Mouse (Mus musculus) liver, embryonic 14.5 days (tissue): Measurements from ENCODE around the gene P2ry2.

Experiments
- CTCF ChIP-seq: IDR thresholded peaks from 2 replicates; pipeline ENCODE4 v1.5.1; 2016; ENCODE audit warnings: antibody characterized with exemption, low read depth, control low read depth
- EP300 ChIP-seq: IDR thresholded peaks from 2 replicates; pipeline ENCODE4 v1.6.1; 2016; ENCODE audit warnings: antibody characterized with exemption, low read depth

DNA sequence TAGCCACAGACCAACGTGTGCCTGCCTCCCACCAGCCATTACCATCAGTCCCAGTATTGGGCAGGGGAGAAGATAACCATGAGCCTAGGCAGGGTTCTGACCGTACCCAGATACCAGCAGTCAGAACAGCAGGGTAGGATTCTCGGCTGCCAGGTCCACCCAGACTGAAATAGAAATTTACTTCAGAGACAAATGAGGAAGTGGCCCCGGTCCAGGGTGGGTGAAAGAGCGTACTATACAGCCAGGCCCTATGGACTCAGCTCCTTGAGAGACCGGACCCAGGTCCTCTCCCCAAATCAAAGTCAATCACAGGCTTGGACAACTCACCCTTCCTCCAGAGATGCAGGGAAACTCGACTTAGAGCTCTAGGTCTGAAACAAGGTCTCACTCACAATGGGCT lies 51.5 kb downstream of the P2ry2 start:
- TF ChIP-seq CTCF (no peak), EP300 (no peak)
